Mouse (Mus musculus) layer of hippocampus, adult 6 months (tissue): Measurements from ENCODE around the gene Calu. TPM values are rescaled to one million over a fixed set of nuclear protein-coding genes. Genes with fewer than 3 reads are reported as not detected.

Experiments used
- long read RNA-seq, 2 experiments: library from polyadenylated mRNA; unstranded; transcript quantifications; one replicate each; pipeline ENCODE4 v2.0.0; 2019 to 2020
- microRNA-seq: library from miRNA; unstranded; fragments of <30 nt; microRNA quantifications from one replicate; pipeline ENCODE4 v1.2.0, GENCODE M21; 2020
- polyA plus RNA-seq: library from polyadenylated mRNA; unstranded; fragments of <200 nt; fragmentation: Nextera tagmentation; gene quantifications from 2 replicates; pipeline ENCODE4 v1.2.3, GENCODE M21; 2021

The Calu gene
- 26.1 and 30.7 TPM in 2 replicates for polyA plus RNA-seq
- long read RNA-seq, experiment 1, transcript Calu-201 (7 exons, 3,229 nt): major isoform, 20 of 52 reads
- long read RNA-seq, experiment 1, transcript Calu-202 (7 exons, 2,670 nt): minor isoform, 11 of 52 reads
- long read RNA-seq, experiment 1, partial matches to known transcripts: 9 of 52 reads
- long read RNA-seq, experiment 1, other reads (novel, unspliced or antisense): 12 of 52 reads
- long read RNA-seq, experiment 2, transcript Calu-201 (7 exons, 3,229 nt): minor isoform, 101 of 235 reads
- long read RNA-seq, experiment 2, transcript Calu-202 (7 exons, 2,670 nt): major isoform, 104 of 235 reads
- long read RNA-seq, experiment 2, partial matches to known transcripts: 13 of 235 reads
- long read RNA-seq, experiment 2, other reads (novel, unspliced or antisense): 17 of 235 reads

GRCm38 (mm10) chr6:29347665-29348370, at the start of gene Calu:
Gene Calu, plus strand, starts transcription at chr6:29348069.

GRCm38 (mm10) chr6:29318879-29319278, 29.0 kb upstream of the Calu start, which contains the start of gene Fam71f1:
Gene Fam71f1, plus strand, starts transcription at chr6:29319140.

DNA sequence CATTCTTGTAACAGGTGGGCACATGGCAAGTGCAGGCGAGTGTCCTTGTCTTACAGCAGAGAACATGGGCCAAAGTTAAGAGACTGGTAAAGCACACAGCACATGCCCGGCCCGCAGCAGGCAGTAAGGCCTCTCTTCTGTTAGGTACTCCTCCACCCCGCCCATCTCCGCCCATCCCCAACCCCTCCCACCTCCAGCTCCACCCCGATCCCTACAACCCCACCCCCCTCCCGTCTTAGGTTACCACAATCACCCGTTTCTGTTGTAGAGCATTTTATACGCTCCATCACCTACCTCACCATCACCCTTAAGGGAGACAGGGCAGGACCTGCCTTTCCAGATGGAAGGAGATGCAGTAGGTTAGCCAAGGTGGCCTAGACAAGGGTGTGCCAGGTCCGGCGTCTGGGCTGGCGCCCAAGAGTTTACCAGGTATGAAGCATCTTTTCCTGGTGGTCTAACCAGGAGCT, 40.2 kb downstream of the Calu start, which contains the start of gene Opn1sw:
TSS of gene Opn1sw (minus strand) at position 417 of the 467 bp plus-strand sequence.

DNA sequence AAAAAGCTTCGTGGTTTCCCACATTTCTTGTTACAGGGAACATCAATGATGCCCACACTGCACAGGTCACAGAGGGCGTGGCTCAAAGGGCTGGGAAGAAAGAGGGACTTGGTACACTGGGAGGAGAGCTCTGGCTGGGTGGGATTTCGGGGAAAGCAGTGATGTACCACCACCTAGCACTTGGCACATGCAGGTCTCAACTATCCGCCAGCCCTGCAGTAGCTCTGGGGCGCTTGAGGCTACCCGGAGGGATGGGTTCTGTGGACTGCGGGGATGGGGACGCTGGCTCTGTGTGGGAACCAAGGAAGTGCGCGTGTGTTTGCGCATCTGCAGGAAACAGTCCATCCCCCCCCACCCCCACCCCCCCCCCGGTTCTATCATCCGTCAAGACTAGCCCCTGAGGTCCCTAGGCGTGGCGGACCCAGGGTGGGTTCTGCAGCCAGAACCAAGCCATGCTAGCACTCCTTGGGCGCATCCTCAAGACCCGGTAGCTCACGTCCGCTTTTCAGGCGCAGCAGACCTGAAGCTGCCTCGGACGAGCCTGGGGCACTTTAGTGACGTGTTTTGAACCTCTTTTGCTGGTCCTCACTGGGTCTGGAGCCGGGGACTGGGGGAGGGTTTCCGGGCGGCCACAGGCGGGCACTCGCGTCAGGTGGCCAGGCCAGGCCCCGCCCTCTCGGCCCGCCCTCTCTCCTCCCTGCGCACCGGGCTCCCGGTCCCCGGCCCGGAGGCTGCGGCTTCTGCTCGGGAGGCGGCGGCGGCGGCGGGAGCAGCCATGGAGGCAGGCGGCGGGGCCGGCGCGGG, 48.2 kb downstream of the Calu start, which contains the start of gene Ccdc136:
TSS of gene Ccdc136 (plus strand) at position 400 of the 804 bp plus-strand sequence.

Small RNA genes within 50 kb of the gene (microRNA-seq; reads per million reads assigned to microRNA genes)
- 0.64 reads per million for gene Gm26220
- gene Gm44354: not detected

Other genes with a start within 250 kb of the Calu start
- gene Rbm28, start 183.1 kb upstream of the Calu start, polyA plus RNA-seq: 7.3 and 9.8 TPM in 2 replicates
- gene Prrt4, start 168.5 kb upstream of the Calu start, polyA plus RNA-seq: 0.74 and 1.3 TPM in 2 replicates
- gene Impdh1, start 131.7 kb upstream of the Calu start, polyA plus RNA-seq: 9.8 and 10.5 TPM in 2 replicates
- 16.1 and 17.6 TPM in 2 replicates for gene Hilpda, start 75.6 kb upstream of the Calu start, polyA plus RNA-seq
- gene Fam71f2, start 68.5 kb upstream of the Calu start, polyA plus RNA-seq: 0.33 TPM in 1 of 2 replicates, not detected in the other
- not detected in 2 replicates for gene Fam71f1, start 28.9 kb upstream of the Calu start, polyA plus RNA-seq
- gene Opn1sw, start 40.4 kb downstream of the Calu start, polyA plus RNA-seq: 0.10 TPM in 1 of 2 replicates, not detected in the other
- gene Ccdc136, start 48.2 kb downstream of the Calu start, polyA plus RNA-seq: 17.3 and 20.4 TPM in 2 replicates
- gene Flnc, start 85.2 kb downstream of the Calu start, polyA plus RNA-seq: 0.15 and 0.38 TPM in 2 replicates
- gene Atp6v1f, start 119.6 kb downstream of the Calu start, polyA plus RNA-seq: 819 and 842 TPM in 2 replicates
- not detected in 2 replicates for gene Atp6v1fnb, start 123.4 kb downstream of the Calu start, polyA plus RNA-seq
- 0.40 and 0.84 TPM in 2 replicates for gene Kcp, start 159.9 kb downstream of the Calu start, polyA plus RNA-seq
- gene Irf5, start 178.6 kb downstream of the Calu start, polyA plus RNA-seq: 2.7 TPM in 2 replicates